Mouse (Mus musculus) gastrocnemius, postnatal 4 days (tissue): Measurements from ENCODE around the gene 6030445D17Rik. TPM values are rescaled to one million over a fixed set of nuclear protein-coding genes. Genes with fewer than 3 reads are reported as not detected.

Source experiments
- DNase-seq, 2 experiments: peaks; one replicate each; pipeline ENCODE4 v3.0.0; 2021 to 2022; ENCODE audit warnings: low spot score in 2 of 2, mixed read lengths in 2 of 2
- total RNA-seq, 2 experiments: library from RNA; stranded (reverse); gene quantifications; 2 replicates each; pipeline ENCODE4 v1.2.3; 2021

6030445D17Rik gene
- total RNA-seq, 2 experiments from 2014 or later, result 0.76 to 0.91 TPM

GRCm38 (mm10) chr4:136459210-136459609 lies 2.8 kb upstream of the 6030445D17Rik start:
- DNase-seq, result no peak

GRCm38 (mm10) chr4:136461206-136461605 lies 844 bp upstream of the 6030445D17Rik start:
- peak in 1 of 2 experiments; percentile 7 for DNase-seq

DNA sequence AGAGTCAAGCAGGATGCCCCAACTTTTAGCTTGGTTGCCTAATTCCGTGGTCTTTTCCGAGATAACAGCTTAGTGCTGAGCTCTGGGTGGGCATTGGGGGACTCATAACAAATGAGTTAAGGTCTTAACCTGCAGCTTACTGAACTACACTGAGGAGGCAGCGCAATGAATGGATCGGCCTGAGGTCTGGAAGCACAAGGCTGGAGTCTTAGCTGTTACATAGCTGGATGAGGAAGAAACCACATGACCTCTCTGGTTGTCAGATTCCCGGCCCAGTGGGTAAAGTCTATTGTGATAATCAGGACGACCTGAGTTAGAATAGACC lies 327 bp upstream of the 6030445D17Rik start:
- DNase-seq, result no peak

GRCm38 (mm10) chr4:136462839-136463178 lies 759 bp downstream of the 6030445D17Rik start:
- peak in 1 of 2 experiments; percentile 13 for DNase-seq

- peak in 1 of 2 experiments; percentile 9 for DNase-seq
Observed at GRCm38 (mm10) chr4:136463436-136463835, 1.4 kb downstream of the 6030445D17Rik start.

- peak in 1 of 2 experiments; percentile 41 for DNase-seq
Observed at GRCm38 (mm10) chr4:136466226-136466625, 4.2 kb downstream of the 6030445D17Rik start.

DNA sequence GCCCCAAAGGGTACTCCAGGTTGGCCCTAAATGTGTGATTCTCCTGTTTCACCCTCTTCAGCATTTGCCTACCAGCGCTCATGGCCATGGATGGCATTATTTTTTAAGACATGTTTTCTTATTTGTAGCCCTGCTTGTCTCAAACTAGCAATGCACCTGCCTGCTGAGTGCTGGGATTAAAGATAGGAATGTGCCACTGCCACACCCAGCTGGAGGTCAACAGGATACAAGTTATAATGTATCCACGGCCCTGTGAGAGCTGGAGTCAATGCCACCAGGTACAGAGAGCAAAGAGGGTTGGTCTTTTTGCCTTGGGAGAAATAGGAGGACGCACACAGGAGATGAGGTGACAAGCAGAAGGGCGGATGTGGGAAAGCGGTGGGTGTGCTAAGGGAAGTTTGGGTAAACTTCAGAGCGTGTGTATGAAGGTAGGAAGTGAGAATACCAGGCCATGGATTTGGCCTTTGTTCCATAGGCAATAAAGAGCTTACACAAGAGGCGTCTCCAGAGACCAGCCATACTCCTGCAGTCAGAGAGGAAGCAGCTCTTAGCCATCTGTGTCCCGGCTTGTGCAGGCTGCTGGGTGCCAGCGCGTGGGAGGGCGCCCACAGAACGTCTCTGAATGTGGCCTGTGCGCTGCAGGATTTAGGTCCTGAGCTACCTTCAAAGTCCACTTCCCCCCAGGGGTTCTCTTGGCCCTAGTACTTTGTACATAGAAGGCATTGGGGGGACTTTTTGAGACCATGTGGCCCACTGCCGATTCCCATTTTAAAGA lies 6.7 kb downstream of the 6030445D17Rik start:
- no peak for DNase-seq

DNA sequence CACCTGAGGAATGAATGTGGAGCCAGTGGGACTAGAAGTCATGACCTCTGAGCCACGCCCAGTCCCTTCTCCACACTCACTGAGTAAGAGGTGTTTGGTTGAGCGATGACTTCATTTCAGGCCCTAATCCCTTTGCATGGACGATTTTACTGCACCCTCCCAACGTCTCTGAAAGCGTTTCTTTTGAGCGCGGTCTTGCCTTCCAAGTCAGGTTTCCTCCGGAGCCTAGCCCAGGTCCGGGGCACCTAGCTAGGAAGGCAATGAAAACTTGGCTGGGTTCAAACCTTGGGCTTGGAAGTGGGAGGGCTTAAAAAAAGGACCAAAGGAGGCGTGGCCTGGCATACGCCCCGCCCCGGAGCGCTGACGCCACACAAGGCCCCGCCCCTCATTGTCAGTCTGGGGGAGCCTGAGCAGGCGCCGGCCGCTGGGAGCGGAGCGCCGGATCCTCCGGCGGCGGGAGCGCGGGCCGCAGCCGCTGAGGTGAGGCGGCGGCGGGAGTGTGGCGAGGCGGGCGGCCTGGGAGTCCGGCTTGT lies 7.4 kb downstream of the 6030445D17Rik start, which contains the start of gene Luzp1:
Gene Luzp1 (plus strand): TSS at position 391 of the 533 bp plus-strand sequence.
- DNase-seq, result peak; percentile 88 to 92

DNA sequence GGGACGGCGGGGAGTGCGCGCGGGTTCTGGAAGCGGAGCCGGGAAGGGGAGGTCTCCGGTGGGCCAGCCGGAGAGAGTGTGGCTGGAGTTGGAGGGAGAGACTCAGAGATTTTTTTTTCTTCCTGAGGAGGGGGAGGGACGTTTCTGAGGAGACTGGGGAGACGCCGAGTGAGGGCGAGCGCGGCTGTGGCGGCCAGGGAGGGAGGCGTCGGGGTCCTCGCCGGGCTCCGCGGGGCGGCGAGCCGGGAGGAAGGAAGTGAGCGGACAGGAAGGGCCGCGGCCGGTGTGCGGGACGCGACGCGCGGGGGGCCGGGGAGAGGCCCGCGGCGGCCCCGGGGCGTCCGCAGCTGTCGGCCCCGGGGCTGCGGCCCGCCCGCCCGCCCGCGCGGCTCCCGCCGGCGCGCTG lies 7.9 kb downstream of the 6030445D17Rik start:
- DNase-seq, result no peak

DNA sequence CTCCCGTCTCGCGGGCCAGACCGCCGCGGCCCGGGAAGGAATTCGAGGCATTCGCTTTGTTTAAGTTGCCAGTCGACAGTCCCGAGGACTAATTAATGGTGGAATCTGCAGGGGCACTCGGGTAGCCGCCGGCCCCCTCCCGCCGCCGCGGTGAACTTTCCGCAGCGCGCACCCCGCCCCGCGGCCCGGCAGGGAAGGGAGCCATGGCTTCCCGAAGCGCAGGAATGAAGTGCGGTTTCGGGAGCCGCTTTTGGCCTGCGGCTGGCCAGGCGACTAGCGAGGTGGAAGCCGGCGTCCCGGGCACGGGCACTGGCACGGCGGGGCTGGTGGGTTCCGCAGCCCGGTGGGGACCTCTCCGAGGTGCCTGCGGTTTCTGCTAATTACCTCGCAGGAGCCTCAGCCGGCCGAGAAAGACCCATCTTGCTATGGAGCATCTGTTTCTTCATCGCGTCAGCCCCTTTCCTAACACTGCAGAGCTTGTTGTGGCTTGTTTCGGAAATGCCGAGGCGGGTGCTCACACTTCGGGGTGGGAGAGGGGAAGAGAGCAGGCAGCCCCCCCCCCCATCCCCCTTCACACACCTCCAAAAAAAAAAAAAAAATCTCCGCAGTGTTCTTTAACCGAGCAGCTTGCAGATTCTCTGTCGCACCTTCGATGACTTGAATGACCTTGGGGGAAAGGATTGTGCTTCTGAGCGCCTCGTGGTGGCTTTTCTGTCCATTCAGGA lies 8.5 kb downstream of the 6030445D17Rik start:
- peak; percentile 38 to 56 for DNase-seq

- DNase-seq, result no peak
Observed at GRCm38 (mm10) chr4:136476692-136477091, 14.6 kb downstream of the 6030445D17Rik start.

DNA sequence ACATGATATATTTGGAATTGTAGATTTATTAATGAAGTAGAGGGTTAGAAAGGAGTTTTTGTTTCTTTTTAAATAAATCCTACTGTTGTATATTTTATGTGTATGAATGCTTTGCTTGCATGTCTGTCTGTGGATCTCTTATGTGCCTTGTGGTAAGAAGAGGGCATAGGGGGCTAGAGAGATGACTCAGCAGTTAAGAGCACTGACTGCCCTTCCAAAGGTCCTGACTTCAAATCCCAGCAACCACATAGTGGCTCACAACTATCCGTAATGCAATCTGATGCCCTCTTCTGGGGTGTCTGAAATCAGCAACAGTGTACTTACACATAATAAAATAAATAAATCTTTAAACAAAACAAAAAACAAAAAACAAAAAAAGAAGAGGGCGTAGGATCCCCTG lies 24.5 kb downstream of the 6030445D17Rik start:
- no peak for DNase-seq

- no peak for DNase-seq
Observed at GRCm38 (mm10) chr4:136495993-136496392, 33.9 kb downstream of the 6030445D17Rik start.

GRCm38 (mm10) chr4:136505426-136506215 lies 43.6 kb downstream of the 6030445D17Rik start:
- no peak for DNase-seq

GRCm38 (mm10) chr4:136509857-136510256 lies 47.8 kb downstream of the 6030445D17Rik start:
- no peak for DNase-seq

DNA sequence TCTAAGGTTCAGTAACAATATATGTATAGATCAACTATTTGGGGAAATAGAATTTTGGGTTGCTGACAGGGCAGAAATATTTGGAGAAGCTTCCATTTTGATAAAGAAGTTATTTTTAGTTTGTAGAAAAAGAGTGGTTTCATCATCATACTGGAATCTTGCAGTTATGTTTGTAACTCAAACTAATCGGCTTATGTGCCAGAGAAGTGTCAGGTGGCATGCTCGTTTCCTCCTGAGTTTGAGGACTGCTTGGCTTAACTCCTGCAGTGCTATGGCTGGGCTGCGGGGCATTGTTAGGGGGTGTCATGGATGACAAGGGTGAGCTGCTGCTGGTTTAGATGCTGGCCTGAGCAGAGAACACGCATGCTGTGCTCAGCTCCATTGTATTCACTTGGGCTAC lies 49.7 kb downstream of the 6030445D17Rik start:
- DNase-seq, result no peak

DNA sequence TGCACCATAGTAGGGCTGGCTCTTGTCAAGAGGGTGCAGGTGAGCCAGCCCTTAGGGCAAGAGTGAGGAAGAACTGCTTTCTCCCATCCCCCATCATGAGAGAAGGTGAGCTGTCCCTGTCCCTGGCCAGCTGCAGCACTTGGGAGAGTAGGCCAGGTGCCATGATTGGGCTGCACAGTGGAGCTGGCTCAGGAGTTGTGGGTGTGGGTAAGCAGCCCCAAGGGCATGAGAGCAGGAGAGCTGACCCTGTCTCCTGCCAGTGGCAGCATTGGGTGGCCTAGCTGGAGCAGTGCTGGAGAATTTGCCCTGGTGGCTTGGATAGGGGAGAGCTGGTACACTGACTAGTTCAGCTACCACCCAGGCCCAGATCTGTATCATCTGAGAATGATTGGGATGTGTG lies 50.9 kb downstream of the 6030445D17Rik start:
- peak in 1 of 2 experiments; percentile 15 for DNase-seq
